Comparison of ENCODE assay signal across 8 mouse cellular contexts in the genomic region with DNA sequence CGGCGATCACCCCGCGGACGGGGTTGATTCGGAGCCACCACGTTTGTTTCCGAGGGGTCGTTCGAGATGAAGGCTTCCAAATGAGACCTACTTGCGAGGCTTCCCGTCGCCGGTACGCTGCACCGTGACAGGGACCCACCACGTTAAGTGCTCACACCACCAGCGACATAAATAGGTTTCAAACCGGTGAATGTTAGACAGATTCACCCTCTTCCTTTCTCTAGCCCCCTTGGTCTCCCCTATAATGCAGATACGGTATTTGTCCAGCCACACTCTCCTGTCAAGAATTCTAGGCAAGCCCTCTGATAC. TPM values are rescaled to one million over a fixed set of nuclear protein-coding genes. Genes with fewer than 3 reads are reported as not detected.
A peak's percentile ranks its signal among the peaks of the same experiment; 100 is the strongest.
DNase-seq lines count a peak whose midpoint lies in the region; ATAC-seq and TF ChIP-seq lines count a peak whose summit lies in the region.

No protein-coding gene starts in this region.

- no peak for TF ChIP-seq CTCF in embryonic fibroblast, embryonic 13.5 days (IDR thresholded peaks at IDR 0.05; ENCODE audit: borderline replicate concordance, insufficient read depth, low read length)

- peak overlapping the region; percentile 70 for H3K4me3 ChIP-seq in lung, embryonic 16.5 days (ENCODE audit: low read length)
- H3K4me3 ChIP-seq in embryonic fibroblast, embryonic 13.5 days (ENCODE audit: insufficient read depth, low read length) = peak overlapping the region; percentile 59
- H3K4me3 ChIP-seq in limb, embryonic 11.5 days (ENCODE audit: low read depth, low read length) = peak overlapping the region; percentile 97

- peak overlapping the region; percentile 95 for H3K9ac ChIP-seq in lung, embryonic 16.5 days (ENCODE audit: low read length)
- H3K9ac ChIP-seq in limb, embryonic 11.5 days (ENCODE audit: low read length) = peak overlapping the region; percentile 99

- peaks cover 18% of the 10 kb centered on the region for H3K4me1 ChIP-seq in lung, embryonic 16.5 days (replicated peaks; ENCODE audit: control insufficient read depth, insufficient read depth, low read length)
- peaks cover 2% of the 10 kb centered on the region; the same call in 1 of the 2 replicates for H3K4me1 ChIP-seq in embryonic fibroblast, embryonic 13.5 days (ENCODE audit: control insufficient read depth, insufficient read depth, low read length)
- H3K4me1 ChIP-seq in limb, embryonic 11.5 days (ENCODE audit: control insufficient read depth, insufficient read depth, low read length) = no peaks in the 10 kb centered on the region

- DNase-seq in lung, postnatal 14 days = no peak
- DNase-seq in limb, embryonic 11.5 days (ENCODE audit: low spot score) = no peak
- no peak for DNase-seq in cerebellum, adult 8-10 months
- no peak for DNase-seq in kidney, postnatal 10 days
- no peak for DNase-seq in cerebellum, postnatal 10 days

- ATAC-seq in lung, embryonic 16.5 days (ENCODE audit: low read depth) = peak; percentile 5
- ATAC-seq in limb, embryonic 11.5 days (ENCODE audit: insufficient number of reproducible peaks, low FRiP score, low TSS enrichment, low read depth) = 0 out of 2 replicates have a peak, but pooled peaks have one; percentile 20
- 0 out of 2 replicates have a peak, but pooled peaks have one; percentile 1 for ATAC-seq in neutrophil, adult 5-6 weeks (ENCODE audit: extremely low read depth, insufficient number of reproducible peaks, low FRiP score, poor library complexity, severe bottlenecking)

- no peak for TF ChIP-seq POLR2A in embryonic fibroblast, embryonic 13.5 days (IDR thresholded peaks at IDR 0.05; ENCODE audit: low read depth, low read length)

- H3K27ac ChIP-seq in lung, embryonic 16.5 days (ENCODE audit: low read length) = peak overlapping the region; percentile 100
- peak overlapping the region; percentile 35 for H3K27ac ChIP-seq in embryonic fibroblast, embryonic 13.5 days (ENCODE audit: insufficient read depth, low read length)
- peak overlapping the region; percentile 100 for H3K27ac ChIP-seq in limb, embryonic 11.5 days (replicated peaks; ENCODE audit: low read depth, low read length)

- no peaks in the 10 kb centered on the region for H3K9me3 ChIP-seq in lung, embryonic 16.5 days (ENCODE audit: control insufficient read depth, low read length)
- no peaks in the 10 kb centered on the region for H3K9me3 ChIP-seq in limb, embryonic 11.5 days (ENCODE audit: control insufficient read depth, low read length)

- peak overlapping the region; percentile 88 for H3K4me2 ChIP-seq in lung, embryonic 16.5 days (ENCODE audit: low read depth, low read length)
- H3K4me2 ChIP-seq in limb, embryonic 11.5 days (ENCODE audit: low read depth, severe bottlenecking) = peak overlapping the region; percentile 61

- H3K36me3 ChIP-seq in lung, embryonic 16.5 days (ENCODE audit: control insufficient read depth, insufficient read depth, low read length) = no peaks in the 10 kb centered on the region
- no peaks in the 10 kb centered on the region for H3K36me3 ChIP-seq in limb, embryonic 11.5 days (ENCODE audit: control insufficient read depth, insufficient read depth, low read length)

- 0% methylated on average over 20 of the region's 20 CpGs for WGBS in lung, embryonic 16.5 days
- WGBS in limb, embryonic 11.5 days = 0% methylated on average over 20 of the region's 20 CpGs

- H3K27me3 ChIP-seq in lung, embryonic 16.5 days (ENCODE audit: control insufficient read depth, insufficient read depth, low read depth, low read length) = no peaks in the 10 kb centered on the region
- no peaks in the 10 kb centered on the region for H3K27me3 ChIP-seq in limb, embryonic 11.5 days (ENCODE audit: control insufficient read depth, insufficient read depth, low read length)

RNA-seq across cellular contexts. Expression of gene Dek, which starts 0.5 kb away (rescaled TPM):
- 221 and 256 TPM in 2 replicates for polyA plus RNA-seq in lung, embryonic 16.5 days (2015; fragmentation: Nextera tagmentation; extraction: Ambion mirVana)
- 85.5 and 157 TPM in 2 replicates for polyA plus RNA-seq in embryonic fibroblast, embryonic 13.5 days (2011; ENCODE audit: insufficient read length, low read depth, missing spikeins)
- polyA plus RNA-seq in limb, embryonic 11.5 days (2014; fragmentation: Nextera tagmentation; extraction: Ambion mirVana) = 375 and 404 TPM in 2 replicates
- 193 and 222 TPM in 2 replicates for total RNA-seq in neutrophil, adult 5-6 weeks (2017)

RNA-seq across cellular contexts. Expression of gene Rnf144b, which starts 15.9 kb away (rescaled TPM):
- polyA plus RNA-seq in lung, embryonic 16.5 days (2015; fragmentation: Nextera tagmentation; extraction: Ambion mirVana) = 1.4 and 1.5 TPM in 2 replicates
- 1.4 and 1.5 TPM in 2 replicates for polyA plus RNA-seq in embryonic fibroblast, embryonic 13.5 days (2011; ENCODE audit: insufficient read length, low read depth, missing spikeins)
- polyA plus RNA-seq in limb, embryonic 11.5 days (2014; fragmentation: Nextera tagmentation; extraction: Ambion mirVana) = 0.89 and 0.91 TPM in 2 replicates
- 3.3 and 3.4 TPM in 2 replicates for total RNA-seq in neutrophil, adult 5-6 weeks (2017)

Comparison
In these comparisons a context has a peak if more than half of its experiments do, and no peak if none do; other contexts are left out.
1. H3K27ac ChIP-seq: peak in every context shown above with its lines; median percentile 100 in lung, embryonic 16.5 days; 100 in limb, embryonic 11.5 days; 35 in embryonic fibroblast, embryonic 13.5 days.